Mouse (Mus musculus): ENCODE results near the gene Gm6899.

The Gm6899 gene

DNA sequence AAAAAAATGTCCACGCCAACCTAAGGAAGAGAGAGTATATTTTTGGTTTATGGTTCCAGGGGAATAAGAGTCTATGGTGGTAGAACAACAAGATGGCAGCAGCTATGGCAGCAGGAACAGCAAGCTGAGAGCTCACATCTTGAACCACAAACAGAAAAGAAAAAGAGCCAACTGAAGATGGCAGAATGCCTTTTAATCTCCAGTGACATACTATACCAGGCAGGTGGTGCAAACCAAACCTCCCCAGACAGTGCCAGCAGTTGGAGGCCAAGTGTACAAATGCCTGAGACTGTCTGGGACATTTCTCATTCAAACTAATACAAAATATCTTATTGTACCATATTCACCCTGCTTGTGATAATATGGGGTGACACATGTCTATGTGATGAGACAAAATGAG is 3.1 kb downstream of the Gm6899 start:
- no peaks in the 10 kb centered on the region for H3K9me3 ChIP-seq (ENCODE audit: low read length)
- no peak overlapping the region for H3K4me3 ChIP-seq (replicated peaks; ENCODE audit: low read length)
- no peaks in the 10 kb centered on the region for H3K27me3 ChIP-seq (ENCODE audit: insufficient read depth, low read length)
- H3K36me3 ChIP-seq (ENCODE audit: insufficient read depth, low read length): no peaks in the 10 kb centered on the region
- H3K4me1 ChIP-seq (replicated peaks; ENCODE audit: low read depth, low read length): peaks cover 10% of the 10 kb centered on the region
- TF ChIP-seq NANOG (IDR thresholded peaks at IDR 0.05; ENCODE audit: borderline replicate concordance, low read length) (no peak), CTCF (conservative IDR thresholded peaks at IDR 0.05; ENCODE audit: low read length) (no peak), POU5F1 (IDR thresholded peaks at IDR 0.05; ENCODE audit: borderline replicate concordance, low read length) (no peak)

DNA sequence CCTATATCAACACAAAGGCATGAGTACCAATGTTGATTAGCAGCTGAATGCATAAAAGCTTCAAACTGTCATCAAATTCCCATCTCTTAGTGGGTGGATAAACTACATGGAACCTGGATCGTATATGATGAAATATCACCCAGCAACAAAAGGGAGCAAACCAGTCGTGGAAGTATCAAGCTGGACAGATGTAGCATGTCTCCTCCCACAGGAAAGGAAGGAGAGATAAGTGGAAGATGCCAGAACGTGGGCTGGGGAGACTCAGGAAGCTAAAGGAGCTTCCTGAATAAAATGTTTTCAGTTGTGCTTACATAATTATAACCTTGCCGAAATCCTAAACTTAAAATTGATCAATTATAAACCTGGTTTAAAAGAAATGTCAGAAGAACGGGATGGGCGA is 4.1 kb downstream of the Gm6899 start:
- Histone ChIP-seq H3K4me3 (replicated peaks; ENCODE audit: low read length) (no peak overlapping the region), H3K4me1 (replicated peaks; ENCODE audit: low read depth, low read length) (peaks cover 9% of the 10 kb centered on the region), H3K27me3 (ENCODE audit: insufficient read depth, low read length) (no peaks in the 10 kb centered on the region), H3K9me3 (ENCODE audit: low read length) (no peaks in the 10 kb centered on the region), H3K36me3 (ENCODE audit: insufficient read depth, low read length) (no peaks in the 10 kb centered on the region)
- no peak for TF ChIP-seq NANOG (IDR thresholded peaks at IDR 0.05; ENCODE audit: borderline replicate concordance, low read length)
- no peak for TF ChIP-seq POU5F1 (IDR thresholded peaks at IDR 0.05; ENCODE audit: borderline replicate concordance, low read length)
- TF ChIP-seq CTCF (conservative IDR thresholded peaks at IDR 0.05; ENCODE audit: low read length): no peak

DNA sequence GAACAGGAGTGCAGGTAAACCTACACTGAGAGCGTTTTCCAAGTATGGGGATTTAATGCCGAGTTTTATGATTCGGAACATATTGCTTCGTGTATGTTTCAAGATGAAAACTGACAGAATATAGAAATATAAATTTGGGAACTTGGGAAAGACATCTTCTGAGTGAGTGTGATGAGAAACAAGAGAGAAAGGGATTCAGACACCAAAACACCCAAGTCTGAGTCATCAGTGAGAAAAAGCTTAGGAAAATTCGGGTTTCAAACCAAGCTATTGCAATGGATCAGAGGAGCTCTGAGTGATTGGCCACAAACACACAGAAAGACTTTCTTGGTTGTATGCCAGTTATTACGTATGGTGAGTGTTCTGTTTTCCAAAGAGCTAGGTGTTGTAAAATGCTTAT is 4.7 kb downstream of the Gm6899 start:
- no peak for TF ChIP-seq POU5F1 (IDR thresholded peaks at IDR 0.05; ENCODE audit: borderline replicate concordance, low read length)
- no peak for TF ChIP-seq CTCF (conservative IDR thresholded peaks at IDR 0.05; ENCODE audit: low read length)
- no peak for TF ChIP-seq NANOG (IDR thresholded peaks at IDR 0.05; ENCODE audit: borderline replicate concordance, low read length)
- Histone ChIP-seq H3K27me3 (ENCODE audit: insufficient read depth, low read length) (no peaks in the 10 kb centered on the region), H3K4me3 (replicated peaks; ENCODE audit: low read length) (no peak overlapping the region), H3K4me1 (replicated peaks; ENCODE audit: low read depth, low read length) (peaks cover 3% of the 10 kb centered on the region), H3K36me3 (ENCODE audit: insufficient read depth, low read length) (no peaks in the 10 kb centered on the region), H3K9me3 (ENCODE audit: low read length) (no peaks in the 10 kb centered on the region)

DNA sequence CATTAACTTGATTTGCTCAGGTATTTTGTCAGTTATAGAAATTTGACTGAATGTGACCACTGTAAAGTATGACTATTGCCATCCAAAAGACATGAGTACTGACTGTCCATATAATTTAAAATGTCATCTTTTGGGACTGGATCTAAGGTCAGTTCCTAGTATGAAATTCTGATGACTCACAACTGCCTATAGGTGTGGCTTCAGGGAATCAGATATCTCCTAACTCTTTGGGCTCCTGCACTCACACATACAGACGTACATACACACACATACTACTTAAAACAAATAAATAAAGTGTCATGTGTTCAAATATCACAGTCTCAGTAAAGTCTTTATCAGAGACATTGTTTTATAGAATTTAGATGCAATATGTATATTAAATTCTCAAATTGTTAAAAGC is 5.8 kb downstream of the Gm6899 start:
- H3K4me1 ChIP-seq (replicated peaks; ENCODE audit: low read depth, low read length): peaks cover under 1% of the 10 kb centered on the region; the same call in 1 of the 2 replicates
- TF ChIP-seq POU5F1 (IDR thresholded peaks at IDR 0.05; ENCODE audit: borderline replicate concordance, low read length): no peak
- no peak for TF ChIP-seq CTCF (conservative IDR thresholded peaks at IDR 0.05; ENCODE audit: low read length)
- TF ChIP-seq NANOG (IDR thresholded peaks at IDR 0.05; ENCODE audit: borderline replicate concordance, low read length): no peak
- H3K4me3 ChIP-seq (replicated peaks; ENCODE audit: low read length): no peak overlapping the region
- H3K27me3 ChIP-seq (ENCODE audit: insufficient read depth, low read length): no peaks in the 10 kb centered on the region
- no peaks in the 10 kb centered on the region for H3K36me3 ChIP-seq (ENCODE audit: insufficient read depth, low read length)
- H3K9me3 ChIP-seq (ENCODE audit: low read length): no peaks in the 10 kb centered on the region

DNA sequence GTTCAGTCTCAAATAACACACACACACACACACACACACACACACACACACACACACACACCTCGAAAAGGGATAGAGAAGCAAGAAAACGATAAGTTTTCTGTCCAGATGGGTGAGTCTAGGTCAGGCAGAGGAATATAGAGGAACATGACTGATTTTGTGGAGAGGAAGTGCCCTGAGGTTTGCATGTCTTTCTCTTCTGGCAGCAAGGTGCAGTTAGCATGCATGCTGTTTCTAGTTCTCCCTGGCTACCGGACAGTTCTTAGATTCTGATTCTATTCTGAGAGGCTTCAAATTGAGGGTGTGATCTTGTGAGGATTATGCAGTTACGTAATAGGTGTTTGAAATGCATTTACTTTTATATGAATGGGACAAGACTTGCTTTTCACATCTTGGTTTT is 7.7 kb downstream of the Gm6899 start:
- Histone ChIP-seq H3K4me3 (replicated peaks; ENCODE audit: low read length) (no peak overlapping the region), H3K27me3 (ENCODE audit: insufficient read depth, low read length) (no peaks in the 10 kb centered on the region), H3K36me3 (ENCODE audit: insufficient read depth, low read length) (no peaks in the 10 kb centered on the region), H3K4me1 (replicated peaks; ENCODE audit: low read depth, low read length) (no peaks in the 10 kb centered on the region), H3K9me3 (ENCODE audit: low read length) (no peaks in the 10 kb centered on the region)
- no peak for TF ChIP-seq CTCF (conservative IDR thresholded peaks at IDR 0.05; ENCODE audit: low read length)
- no peak for TF ChIP-seq POU5F1 (IDR thresholded peaks at IDR 0.05; ENCODE audit: borderline replicate concordance, low read length)
- no peak for TF ChIP-seq NANOG (IDR thresholded peaks at IDR 0.05; ENCODE audit: borderline replicate concordance, low read length)

DNA sequence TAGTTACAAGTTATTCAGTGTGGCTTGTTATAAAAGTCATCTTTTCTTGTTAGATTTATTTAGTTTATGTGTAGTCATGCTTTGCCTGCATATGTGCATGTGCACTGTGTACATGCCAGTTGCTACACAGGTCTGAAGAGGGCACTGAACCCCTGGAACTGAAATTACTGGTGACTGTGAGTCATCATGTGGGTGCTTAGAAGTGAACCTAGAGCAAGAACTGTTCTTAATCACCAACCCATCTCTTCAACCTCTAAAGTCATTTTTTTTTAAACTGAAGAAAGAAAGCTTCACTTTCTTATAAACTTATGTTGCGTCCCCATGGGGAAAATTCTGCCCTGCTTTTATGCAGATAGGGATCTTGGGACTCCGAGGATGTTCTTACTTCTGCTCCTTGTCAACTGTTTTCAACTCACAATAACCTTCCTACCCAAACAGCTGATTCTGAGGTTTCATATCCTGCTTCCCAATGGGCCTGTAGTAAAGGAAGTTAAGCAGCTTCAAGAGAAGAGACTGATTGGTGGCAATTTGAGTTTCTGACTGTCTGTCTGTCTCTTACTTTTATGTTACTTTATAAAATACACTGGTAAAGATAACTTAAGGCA is 8.6 kb downstream of the Gm6899 start:
- H3K9me3 ChIP-seq (ENCODE audit: low read length): no peaks in the 10 kb centered on the region
- H3K27me3 ChIP-seq (ENCODE audit: insufficient read depth, low read length): no peaks in the 10 kb centered on the region
- H3K4me1 ChIP-seq (replicated peaks; ENCODE audit: low read depth, low read length): no peaks in the 10 kb centered on the region
- TF ChIP-seq NANOG (IDR thresholded peaks at IDR 0.05; ENCODE audit: borderline replicate concordance, low read length): no peak
- no peak for TF ChIP-seq POU5F1 (IDR thresholded peaks at IDR 0.05; ENCODE audit: borderline replicate concordance, low read length)
- TF ChIP-seq CTCF (conservative IDR thresholded peaks at IDR 0.05; ENCODE audit: low read length): no peak
- H3K4me3 ChIP-seq (replicated peaks; ENCODE audit: low read length): no peak overlapping the region
- no peaks in the 10 kb centered on the region for H3K36me3 ChIP-seq (ENCODE audit: insufficient read depth, low read length)

DNA sequence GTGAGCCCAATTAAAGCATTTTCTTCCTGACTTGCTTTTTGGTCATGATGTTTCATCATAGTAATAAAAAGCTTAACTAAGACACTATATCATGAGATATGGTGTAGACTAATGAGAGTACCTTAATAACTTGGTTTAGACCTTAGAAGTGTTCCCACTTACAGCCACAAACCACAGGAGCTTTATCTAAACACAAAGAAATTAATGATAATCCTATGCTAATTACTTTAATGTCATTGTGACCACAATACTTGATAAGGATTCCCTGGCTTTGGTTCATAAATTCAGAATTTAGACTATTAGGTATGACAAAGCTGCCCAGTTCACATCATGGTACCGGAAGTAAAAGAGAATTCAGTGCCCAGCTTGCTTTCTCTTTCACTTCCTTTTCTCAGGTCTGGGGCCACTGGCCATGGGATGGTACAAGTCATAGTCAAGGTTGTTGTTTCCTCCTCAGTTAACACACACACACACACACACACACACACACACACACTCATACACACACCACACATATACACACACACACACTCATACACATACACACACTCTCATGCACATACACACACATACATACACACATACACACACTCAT is 11.1 kb downstream of the Gm6899 start:
- Histone ChIP-seq H3K27me3 (ENCODE audit: insufficient read depth, low read length) (no peaks in the 10 kb centered on the region), H3K9me3 (ENCODE audit: low read length) (no peaks in the 10 kb centered on the region), H3K4me3 (replicated peaks; ENCODE audit: low read length) (no peak overlapping the region), H3K36me3 (ENCODE audit: insufficient read depth, low read length) (no peaks in the 10 kb centered on the region), H3K4me1 (replicated peaks; ENCODE audit: low read depth, low read length) (no peaks in the 10 kb centered on the region)
- TF ChIP-seq POU5F1 (IDR thresholded peaks at IDR 0.05; ENCODE audit: borderline replicate concordance, low read length) (no peak), CTCF (conservative IDR thresholded peaks at IDR 0.05; ENCODE audit: low read length) (no peak), NANOG (IDR thresholded peaks at IDR 0.05; ENCODE audit: borderline replicate concordance, low read length) (no peak)

DNA sequence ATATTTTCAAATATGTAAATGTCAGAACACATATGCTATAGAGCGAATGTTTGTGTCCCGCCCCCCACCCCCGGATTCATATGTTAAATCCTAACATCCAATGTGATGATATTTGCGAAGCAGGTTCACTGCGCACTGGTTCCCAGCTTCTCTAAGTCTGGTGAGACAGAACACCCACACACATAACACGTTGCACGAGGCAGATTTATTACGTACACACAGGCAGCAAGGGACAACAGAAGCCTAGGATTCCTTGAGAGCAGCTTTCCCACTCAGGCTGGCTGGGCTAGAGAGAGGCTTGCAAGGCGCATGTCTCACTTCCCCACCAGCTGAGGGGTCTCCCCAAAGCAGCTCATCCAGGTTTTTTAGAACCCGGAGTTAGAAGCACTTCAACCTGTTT is 15.8 kb downstream of the Gm6899 start:
- no peaks in the 10 kb centered on the region for H3K27me3 ChIP-seq (ENCODE audit: insufficient read depth, low read length)
- H3K4me3 ChIP-seq (replicated peaks; ENCODE audit: low read length): no peak overlapping the region
- H3K4me1 ChIP-seq (replicated peaks; ENCODE audit: low read depth, low read length): no peaks in the 10 kb centered on the region
- H3K36me3 ChIP-seq (ENCODE audit: insufficient read depth, low read length): no peaks in the 10 kb centered on the region
- no peaks in the 10 kb centered on the region for H3K9me3 ChIP-seq (ENCODE audit: low read length)
- TF ChIP-seq NANOG (IDR thresholded peaks at IDR 0.05; ENCODE audit: borderline replicate concordance, low read length) (no peak), POU5F1 (IDR thresholded peaks at IDR 0.05; ENCODE audit: borderline replicate concordance, low read length) (no peak), CTCF (conservative IDR thresholded peaks at IDR 0.05; ENCODE audit: low read length) (no peak)
